Mouse (Mus musculus) R1 (cell line): ENCODE results near the gene Zfp788.
"Not testable (repeated sequence)": the region's sequence is repeated elsewhere in the genome, so short reads cannot be mapped to it uniquely, and the experiment has no call there.

Source experiments
- DNase-seq: peaks from one replicate; pipeline ENCODE4 v3.0.0-alpha.2; 2018; ENCODE audit warnings: low read depth, low spot score

The Zfp788 gene

DNA sequence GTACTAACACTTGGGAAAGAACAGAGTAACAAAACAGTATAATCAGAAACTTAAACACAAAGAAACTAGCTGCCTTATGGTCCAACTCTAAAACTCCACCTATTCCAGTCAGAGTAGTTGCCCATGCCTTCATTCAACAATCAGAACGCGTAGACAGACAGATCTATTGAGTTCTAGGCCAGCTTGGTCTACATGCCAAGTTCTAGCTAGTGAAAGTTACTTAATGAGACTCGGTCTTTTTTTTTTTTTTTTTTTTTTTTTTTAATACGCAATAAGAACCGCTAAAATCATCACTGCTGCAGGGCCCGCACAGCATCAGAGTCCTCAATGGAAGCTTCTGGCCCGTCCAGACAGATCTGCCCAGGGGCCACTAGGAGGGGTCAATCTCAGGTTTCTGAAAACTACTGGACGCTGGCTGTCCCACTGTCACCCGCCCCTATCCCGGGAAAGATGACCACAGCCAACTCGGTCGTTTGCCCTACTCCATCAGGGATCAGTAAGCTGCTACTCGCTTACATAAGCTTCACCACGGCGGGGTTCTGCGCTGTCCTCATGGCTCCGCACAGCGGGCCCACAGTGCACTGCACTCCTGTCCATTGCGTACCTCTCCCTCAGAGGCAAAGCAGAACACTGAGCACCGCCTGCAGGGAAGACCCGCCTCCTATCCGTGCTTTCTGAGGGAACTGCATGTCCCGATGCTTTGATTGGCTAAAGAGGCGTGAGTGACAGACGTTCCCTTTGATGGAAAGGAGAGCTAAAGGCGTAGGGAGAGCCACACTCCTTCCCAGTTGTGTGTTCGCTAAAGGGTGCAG lies at the start of gene Zfp788:
Zfp788 (plus strand) TSS at position 795 of the 812 bp plus-strand sequence.
- peak; percentile 99 for DNase-seq

DNA sequence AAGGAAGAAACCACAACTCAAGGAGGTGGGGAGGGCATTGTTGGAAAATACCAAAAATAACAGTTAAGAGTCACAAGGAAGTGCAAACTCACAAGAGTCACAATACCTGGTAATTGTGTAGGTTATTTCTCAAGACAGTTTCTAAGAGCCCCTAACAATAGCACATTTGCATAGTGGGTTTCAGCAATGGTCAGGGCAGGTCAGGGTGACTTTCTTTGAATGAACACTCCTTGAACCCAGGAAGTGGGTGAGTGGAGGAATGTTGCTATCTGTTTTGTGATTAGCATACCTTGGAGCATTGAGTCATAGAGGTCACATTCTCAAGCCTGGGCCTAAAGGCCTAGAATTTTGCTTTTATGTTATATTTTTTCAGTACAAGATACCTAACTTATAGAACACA lies 45.2 kb upstream of the Zfp788 start:
- peak; percentile 90 for DNase-seq

DNA sequence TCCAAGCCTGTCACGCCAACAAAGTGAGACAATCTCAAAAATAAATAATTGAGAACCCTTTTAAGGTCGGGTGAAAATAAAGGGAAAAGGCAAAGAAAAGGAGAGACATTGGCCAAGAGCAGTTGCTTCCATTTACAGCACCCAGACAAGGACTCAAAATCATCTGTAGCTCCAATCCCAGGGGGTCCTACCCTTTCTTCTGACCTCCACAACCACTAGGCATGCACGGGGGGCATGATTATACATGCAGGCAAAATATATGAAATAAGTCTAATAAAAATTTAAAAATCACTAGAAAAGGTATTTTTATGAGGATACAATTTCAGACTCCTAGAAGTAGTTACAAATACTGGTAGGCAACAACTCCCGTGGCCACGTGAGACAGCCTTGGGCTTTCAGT lies 34.4 kb upstream of the Zfp788 start:
- no peak for DNase-seq

DNA sequence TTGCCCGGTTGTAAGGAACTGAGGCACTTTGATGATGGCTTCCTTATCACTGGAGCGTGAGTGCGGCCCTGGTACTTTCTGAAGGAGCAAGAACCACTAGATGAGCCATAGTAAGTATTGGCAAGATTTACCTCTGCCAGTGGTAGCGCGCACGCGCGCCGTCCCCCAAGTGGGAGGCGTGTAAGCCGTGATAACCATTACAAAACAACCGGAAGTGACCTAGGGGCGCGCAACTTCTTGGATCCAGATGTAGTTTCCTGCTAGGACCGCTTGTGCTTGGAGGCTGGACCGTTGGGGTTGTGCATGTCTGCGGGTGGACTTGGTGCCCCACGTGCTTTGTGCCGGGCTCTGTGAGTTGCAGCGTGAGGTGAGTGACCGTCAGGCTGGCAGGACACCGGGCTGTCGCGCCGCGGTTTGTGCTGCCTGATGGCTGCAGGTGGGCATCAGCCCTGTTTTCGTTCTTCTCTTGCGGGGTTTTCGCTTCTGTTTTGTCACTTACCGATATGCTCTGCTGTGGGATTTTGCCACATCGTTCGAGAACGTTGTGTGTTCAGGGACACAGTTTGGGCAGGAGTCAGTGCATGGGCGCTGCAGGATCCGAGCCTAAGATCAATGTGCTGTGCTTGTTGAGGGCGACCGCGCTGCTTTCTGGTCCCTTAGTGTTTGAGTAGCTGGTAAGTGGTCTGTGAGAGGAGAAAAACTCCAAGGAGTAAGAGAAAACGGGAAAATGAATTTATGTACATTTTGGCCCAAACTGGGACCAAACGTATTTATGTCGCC lies 33.8 kb upstream of the Zfp788 start, which contains the start of gene 2610021A01Rik:
2610021A01Rik (plus strand) TSS at position 197 of the 780 bp plus-strand sequence.
- DNase-seq: peak; percentile 98

DNA sequence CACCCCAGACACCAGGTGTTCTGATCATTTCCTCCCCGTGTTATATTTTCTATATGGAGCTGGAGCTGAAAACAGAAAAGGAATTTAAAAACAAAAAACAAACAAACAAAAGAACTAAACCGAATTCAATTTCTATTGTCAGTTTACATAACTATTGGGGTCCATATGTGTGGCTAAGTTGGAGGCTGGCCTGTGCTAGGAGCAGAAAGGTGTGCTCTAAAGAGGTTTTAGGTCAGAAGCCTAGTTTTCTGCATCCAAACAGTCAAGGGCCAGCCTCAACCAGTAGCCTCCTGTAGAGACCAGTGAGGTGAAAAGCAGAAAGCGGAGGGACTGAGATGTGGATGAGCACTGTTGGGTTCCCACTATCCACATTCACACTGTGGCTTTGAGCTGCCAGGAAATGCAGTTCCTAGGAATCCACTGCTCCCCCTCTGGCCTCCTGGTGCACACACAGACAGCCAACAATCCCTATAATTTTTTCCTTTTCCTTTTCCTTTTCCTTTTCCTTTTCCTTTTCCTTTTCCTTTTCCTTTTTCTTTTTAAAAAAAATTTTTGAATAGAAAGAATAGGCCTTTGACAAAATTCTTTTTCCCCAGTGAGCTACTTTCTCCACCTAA lies 33.0 kb upstream of the Zfp788 start:
- DNase-seq: peak; percentile 72

DNA sequence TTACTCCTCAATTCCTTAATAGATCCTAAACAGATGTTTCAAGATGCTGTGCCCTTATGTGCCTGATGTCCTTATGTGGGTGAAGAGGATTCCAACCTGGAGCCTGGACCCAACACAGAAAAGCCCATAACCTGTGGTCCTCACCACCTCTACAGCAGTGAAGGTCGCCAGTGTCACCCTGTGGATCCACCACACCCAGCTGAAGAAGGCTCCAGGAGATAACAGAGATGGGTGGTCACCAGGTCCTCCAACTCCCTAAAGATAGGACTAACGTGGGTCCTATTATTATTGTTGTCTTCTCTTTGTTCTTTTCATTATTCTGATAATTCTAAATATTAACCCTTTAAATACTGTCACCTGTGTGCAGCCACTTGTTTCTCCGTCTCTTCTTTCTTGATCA lies 21.3 kb upstream of the Zfp788 start:
- no peak for DNase-seq

DNA sequence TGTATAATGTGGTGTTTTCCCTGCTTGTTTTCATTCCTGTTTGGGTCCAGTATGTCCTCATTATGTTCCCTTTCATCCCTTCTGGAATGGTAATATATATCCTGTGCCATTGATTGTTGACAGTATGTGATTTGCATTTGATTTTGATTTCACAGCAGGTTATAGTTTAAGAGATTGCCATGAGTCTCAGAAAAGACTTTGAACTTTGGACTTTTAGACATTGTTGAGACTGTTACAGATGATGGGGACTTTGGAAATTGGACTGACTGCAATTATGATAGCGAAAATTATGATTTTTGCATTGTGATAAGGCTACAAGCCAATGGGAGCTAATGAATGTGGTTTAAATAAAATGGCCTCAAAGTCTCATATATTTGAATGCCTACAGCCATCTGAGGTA lies 16.8 kb upstream of the Zfp788 start:
- not testable (repeated sequence) for DNase-seq

DNA sequence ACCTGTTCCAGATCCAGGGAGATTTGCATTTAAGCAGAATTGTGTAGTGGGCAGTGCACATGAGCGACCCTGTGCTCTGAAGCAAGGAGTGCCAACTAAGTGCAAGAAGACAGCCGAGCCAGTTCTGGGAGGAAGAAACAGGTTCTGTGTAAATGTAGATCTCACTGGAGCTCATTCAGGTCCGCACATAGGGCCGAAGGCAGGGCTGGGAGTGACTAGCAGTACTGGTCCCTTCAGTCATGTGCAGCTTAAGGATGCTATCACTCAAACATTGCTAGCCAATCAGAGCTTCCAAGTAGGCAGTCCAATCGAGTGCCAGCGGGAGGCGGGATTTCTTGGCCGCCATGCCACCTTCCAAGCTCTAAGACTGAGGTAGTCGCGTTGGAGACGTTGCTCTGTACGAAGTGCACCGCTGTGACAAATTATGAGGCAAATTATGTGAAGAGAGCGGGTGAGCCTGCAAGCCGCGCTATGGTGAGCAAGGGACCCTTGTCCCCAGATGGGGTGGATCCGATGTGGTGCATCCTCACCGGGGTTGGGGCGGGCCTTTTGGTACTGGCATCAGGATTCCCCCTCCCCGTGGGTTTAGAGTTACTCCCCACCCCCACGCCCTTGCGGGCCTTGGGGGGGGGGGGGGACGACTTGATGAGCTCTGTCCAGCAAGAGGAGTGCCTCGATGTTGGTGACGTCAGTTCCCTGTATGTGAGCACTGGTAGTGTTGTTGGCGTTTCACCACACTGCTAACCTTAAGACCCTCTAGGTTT lies 400 bp downstream of the Zfp788 start:
- DNase-seq: peak; percentile 98

DNA sequence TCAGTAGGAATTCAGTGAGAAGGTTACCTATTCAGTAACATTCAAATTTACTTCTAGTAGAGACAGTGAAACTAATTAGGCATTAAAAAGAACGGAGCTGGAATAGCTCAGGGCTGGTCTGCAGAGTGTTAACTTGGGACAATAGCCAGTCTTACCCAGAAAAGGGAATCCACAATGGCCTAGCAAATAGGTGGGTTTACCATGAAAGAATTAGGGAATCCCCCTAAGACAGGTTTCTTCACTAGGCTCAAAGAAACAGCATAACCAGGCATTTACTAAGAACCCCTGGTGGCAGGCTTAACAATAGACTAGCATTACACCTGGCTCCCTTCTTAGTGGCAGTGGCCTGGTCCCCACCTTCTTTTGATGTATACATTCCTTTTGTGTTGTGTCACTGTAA lies 41.3 kb downstream of the Zfp788 start:
- DNase-seq: peak; percentile 92
